Mouse (Mus musculus): ENCODE measurements around the gene Tex48.
A peak's percentile ranks its signal among the peaks of the same experiment; 100 is the strongest.

Gene Tex48

DNA sequence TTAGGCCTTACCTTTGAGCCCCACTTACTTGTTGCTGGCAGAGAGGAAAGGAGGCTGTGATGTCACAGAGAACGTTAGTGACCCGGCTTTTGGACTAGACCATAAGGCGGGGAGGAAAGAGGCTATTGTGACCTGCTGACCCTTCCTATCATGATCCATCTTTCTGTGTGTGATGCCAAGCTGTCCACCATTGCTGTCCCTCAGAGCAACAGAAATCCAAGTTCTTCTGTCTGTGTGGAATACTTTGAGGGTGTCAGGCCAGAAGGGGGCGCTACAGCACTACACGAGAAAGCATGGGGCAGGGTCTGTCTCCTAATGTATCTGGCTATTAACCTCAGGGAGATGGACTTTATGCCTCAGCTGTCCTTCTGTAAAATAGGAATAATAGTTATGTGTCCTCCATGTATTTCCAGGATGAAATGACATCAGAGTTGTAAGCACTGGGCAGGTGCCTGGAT lies at the start of gene Tex48:
TSS of gene Tex48 (minus strand) at position 51 of the 458 bp plus-strand sequence.
- Histone ChIP-seq H3K27me3 (ENCODE audit: control insufficient read depth, insufficient read depth, low read length, poor library complexity, severe bottlenecking) (no peaks in the 10 kb centered on the region), H3K36me3 (ENCODE audit: control insufficient read depth, insufficient read depth, low read length, poor library complexity, severe bottlenecking) (no peaks in the 10 kb centered on the region)
- DNase-seq (ENCODE audit: low read depth, low spot score), result peak; percentile 57

DNA sequence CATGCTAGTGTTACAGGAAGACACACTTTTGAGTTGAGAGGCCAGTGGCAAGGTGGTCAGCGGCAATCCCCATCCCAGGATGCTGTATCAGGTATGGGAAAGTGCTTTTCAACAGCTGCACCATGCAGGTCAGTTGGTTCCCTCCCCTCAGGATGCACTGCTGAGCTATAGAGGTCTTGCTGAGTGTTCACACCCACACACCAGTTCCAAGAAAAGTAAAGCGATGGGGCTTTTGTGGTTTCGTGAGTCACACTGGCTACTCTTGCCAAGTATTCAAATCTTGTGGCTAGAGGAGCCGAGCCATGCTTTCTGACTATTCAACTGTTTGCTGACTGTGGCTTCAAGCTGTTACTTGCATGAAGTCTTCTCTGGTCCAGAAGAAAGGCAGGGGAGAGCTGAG lies 46.0 kb upstream of the Tex48 start:
- no peaks in the 10 kb centered on the region for H3K27me3 ChIP-seq (ENCODE audit: control insufficient read depth, insufficient read depth, low read length, poor library complexity, severe bottlenecking)
- peak; percentile 49 for DNase-seq (ENCODE audit: low read depth, low spot score)
- no peaks in the 10 kb centered on the region for H3K36me3 ChIP-seq (ENCODE audit: control insufficient read depth, insufficient read depth, low read length, poor library complexity, severe bottlenecking)

DNA sequence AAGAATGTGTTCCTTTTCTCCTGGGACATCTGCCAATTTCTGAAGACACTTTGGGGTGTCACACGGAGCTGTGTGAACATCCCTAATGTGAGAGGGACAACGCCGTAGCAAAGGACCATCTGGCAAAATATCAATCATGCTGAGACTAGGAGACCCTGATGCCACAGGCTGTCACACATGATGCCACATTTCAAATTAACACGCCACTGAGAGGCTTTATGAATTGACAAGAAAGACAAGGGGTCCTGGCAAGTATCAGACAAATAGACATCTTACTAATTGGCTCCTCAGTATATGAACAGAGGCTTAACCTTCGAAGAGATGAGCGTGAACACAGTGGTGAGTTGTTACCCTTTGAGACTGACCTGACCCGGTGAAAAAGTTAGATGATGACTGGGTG lies 43.5 kb upstream of the Tex48 start:
- no peak for DNase-seq (ENCODE audit: low read depth, low spot score)
- H3K36me3 ChIP-seq (ENCODE audit: control insufficient read depth, insufficient read depth, low read length, poor library complexity, severe bottlenecking), result no peaks in the 10 kb centered on the region
- H3K27me3 ChIP-seq (ENCODE audit: control insufficient read depth, insufficient read depth, low read length, poor library complexity, severe bottlenecking), result no peaks in the 10 kb centered on the region

DNA sequence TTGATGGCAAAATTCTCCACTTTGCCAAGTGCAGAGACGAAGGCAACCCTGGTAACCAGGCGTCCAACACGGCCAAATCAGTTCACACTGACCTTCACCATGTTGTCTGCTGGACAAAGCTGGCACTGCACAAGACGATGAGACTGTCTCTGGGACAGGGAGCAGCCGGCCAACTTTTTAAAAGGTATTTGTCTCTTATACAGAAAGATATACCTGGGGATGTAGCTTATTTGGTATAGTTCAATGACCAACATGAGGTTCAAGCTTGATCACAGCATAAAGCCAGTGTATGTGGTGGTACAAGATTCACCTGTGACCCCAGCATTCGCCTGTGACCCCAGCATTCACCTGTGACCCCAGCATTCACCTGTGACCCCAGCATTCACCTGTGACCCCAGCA lies 41.1 kb upstream of the Tex48 start, which contains the start of gene Gm11214:
TSS of gene Gm11214 (minus strand) at position 101 of the 400 bp plus-strand sequence.
- H3K27me3 ChIP-seq (ENCODE audit: control insufficient read depth, insufficient read depth, low read length, poor library complexity, severe bottlenecking), result no peaks in the 10 kb centered on the region
- H3K36me3 ChIP-seq (ENCODE audit: control insufficient read depth, insufficient read depth, low read length, poor library complexity, severe bottlenecking), result no peaks in the 10 kb centered on the region
- no peak for DNase-seq (ENCODE audit: low read depth, low spot score)

DNA sequence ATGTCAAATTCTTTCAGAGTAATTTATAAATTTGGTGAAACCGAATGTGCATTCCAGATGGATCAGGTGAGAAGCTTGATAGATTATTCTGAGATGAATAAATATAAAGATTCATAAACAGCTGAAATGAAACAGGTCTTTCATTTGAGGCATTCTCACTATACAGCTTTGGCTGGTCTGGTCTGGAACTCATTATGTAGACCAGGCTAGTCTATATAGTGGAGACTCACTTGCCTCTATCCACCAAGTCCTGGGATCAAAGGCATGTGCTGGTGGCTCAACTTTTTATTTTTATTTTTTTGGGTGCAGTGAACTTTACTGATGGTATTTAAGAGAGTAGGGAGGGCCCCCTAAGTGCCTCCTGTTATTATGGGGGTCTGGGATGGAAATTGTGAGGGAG lies 39.6 kb upstream of the Tex48 start:
- Histone ChIP-seq H3K27me3 (ENCODE audit: control insufficient read depth, insufficient read depth, low read length, poor library complexity, severe bottlenecking) (no peaks in the 10 kb centered on the region), H3K36me3 (ENCODE audit: control insufficient read depth, insufficient read depth, low read length, poor library complexity, severe bottlenecking) (no peaks in the 10 kb centered on the region)
- no peak for DNase-seq (ENCODE audit: low read depth, low spot score)

DNA sequence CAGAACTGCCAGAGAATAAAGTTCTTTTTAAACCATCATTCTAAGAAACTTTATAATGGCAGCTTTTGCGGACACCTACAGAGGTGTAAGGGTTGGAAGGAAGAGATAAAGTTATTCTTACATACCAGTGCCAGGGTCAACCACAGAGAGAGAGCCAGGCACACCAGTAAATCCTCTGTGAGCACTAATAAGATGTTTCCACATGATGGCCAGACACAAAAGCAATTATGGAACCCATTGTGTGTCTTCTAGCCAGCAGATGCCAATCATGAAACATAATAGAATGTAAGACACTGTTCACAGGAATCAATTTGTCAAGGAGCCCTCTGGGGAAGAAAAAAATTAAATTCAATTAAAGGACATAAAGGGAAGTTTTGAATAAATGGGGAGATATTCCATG lies 39.2 kb upstream of the Tex48 start:
- Histone ChIP-seq H3K36me3 (ENCODE audit: control insufficient read depth, insufficient read depth, low read length, poor library complexity, severe bottlenecking) (no peaks in the 10 kb centered on the region), H3K27me3 (ENCODE audit: control insufficient read depth, insufficient read depth, low read length, poor library complexity, severe bottlenecking) (no peaks in the 10 kb centered on the region)
- no peak for DNase-seq (ENCODE audit: low read depth, low spot score)

DNA sequence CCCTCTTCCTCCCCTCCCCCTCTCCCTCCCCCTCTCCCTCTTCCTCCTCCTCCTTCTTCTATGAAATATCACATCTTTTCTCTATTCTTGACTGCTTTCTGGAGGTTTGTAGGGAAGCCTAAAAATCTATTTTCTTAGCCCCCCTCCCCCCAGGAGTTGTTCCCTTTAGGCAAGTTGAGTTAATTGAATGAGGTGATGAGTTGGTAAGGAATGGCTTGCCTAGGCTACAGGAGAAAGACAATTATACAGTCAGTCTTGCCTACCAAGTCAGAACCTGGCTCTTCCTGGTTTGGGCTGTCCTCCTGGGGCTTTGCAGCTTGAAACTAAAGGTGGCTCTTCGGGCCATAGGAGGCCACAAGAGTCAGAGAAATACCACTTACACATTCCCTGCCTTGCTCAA lies 37.5 kb upstream of the Tex48 start:
- H3K27me3 ChIP-seq (ENCODE audit: control insufficient read depth, insufficient read depth, low read length, poor library complexity, severe bottlenecking), result no peaks in the 10 kb centered on the region
- DNase-seq (ENCODE audit: low read depth, low spot score), result peak; percentile 4
- H3K36me3 ChIP-seq (ENCODE audit: control insufficient read depth, insufficient read depth, low read length, poor library complexity, severe bottlenecking), result no peaks in the 10 kb centered on the region

DNA sequence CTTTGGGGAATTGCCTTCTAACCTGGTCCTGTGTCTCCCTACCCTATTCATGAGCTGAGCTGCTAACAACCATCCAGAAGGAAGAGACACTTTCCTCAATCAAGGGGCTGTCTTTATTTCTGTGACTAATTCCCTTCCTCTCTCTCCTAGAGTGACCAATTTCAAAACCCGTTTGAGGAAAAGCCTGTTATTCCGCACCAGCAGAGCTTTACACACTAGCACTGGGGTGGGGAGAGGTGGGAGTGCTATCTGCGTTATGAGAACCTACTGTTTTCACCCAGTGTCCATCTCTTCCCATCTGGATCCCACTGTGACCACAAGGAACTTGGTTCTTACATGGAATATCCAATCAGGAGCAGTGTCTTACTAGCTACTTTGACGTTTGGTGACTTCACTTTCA lies 36.9 kb upstream of the Tex48 start:
- peak; percentile 7 for DNase-seq (ENCODE audit: low read depth, low spot score)
- H3K36me3 ChIP-seq (ENCODE audit: control insufficient read depth, insufficient read depth, low read length, poor library complexity, severe bottlenecking), result no peaks in the 10 kb centered on the region
- H3K27me3 ChIP-seq (ENCODE audit: control insufficient read depth, insufficient read depth, low read length, poor library complexity, severe bottlenecking), result no peaks in the 10 kb centered on the region

DNA sequence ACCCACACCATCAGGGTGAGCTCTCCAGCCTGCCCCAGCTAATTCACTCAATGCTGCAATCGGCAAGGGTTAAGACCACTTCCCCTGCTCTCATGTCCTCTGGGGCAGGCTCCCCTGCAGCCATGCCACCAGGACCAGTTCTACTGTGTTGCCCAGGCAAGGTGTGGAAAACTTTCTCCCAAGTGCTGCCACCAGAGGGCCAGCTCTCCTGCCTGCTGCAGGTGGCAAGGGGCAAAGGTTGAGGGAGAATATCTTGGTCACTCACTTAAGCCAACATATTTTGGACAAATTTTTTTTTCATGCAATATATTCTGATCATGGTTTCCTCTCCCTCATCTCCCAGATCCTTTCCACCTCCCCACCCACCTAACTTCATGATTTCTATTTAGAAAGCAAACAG lies 32.2 kb upstream of the Tex48 start:
- Histone ChIP-seq H3K36me3 (ENCODE audit: control insufficient read depth, insufficient read depth, low read length, poor library complexity, severe bottlenecking) (no peaks in the 10 kb centered on the region), H3K27me3 (ENCODE audit: control insufficient read depth, insufficient read depth, low read length, poor library complexity, severe bottlenecking) (no peaks in the 10 kb centered on the region)
- no peak for DNase-seq (ENCODE audit: low read depth, low spot score)

DNA sequence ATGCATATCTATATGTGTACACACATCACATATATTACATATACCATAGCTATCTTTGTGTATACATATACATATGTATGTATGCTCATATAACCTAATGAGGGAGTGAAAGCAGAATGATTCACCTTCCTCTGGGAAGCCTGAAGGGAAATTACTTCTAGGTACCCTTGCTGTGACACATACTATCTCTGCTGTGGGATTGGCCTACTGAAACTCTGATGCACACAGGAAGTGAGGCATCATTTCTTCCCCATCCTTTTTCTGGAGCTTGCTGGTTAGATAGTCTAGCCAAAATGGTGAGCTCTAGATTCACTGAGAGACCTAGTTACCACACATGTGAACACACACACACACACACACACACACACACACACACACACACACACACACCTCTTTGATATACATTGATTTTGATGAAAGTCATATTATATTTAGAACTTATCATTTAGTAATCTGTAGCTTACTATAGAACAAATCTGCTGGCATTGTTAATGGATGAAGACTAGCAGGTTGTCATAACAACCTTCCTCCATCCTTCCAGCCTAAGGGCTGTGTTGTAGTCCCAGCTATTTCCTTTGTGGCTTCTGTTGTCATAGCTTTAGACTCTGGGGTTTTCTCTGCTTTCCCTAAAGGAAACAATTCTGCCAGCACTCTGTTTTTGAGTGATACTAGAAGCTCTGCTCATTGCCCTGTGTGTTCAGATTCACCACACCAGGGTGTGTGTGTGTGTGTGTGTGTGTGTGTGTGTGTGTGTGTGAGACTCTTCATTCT lies 21.9 kb upstream of the Tex48 start:
- H3K27me3 ChIP-seq (ENCODE audit: control insufficient read depth, insufficient read depth, low read length, poor library complexity, severe bottlenecking), result no peaks in the 10 kb centered on the region
- H3K36me3 ChIP-seq (ENCODE audit: control insufficient read depth, insufficient read depth, low read length, poor library complexity, severe bottlenecking), result no peaks in the 10 kb centered on the region
- DNase-seq (ENCODE audit: low read depth, low spot score), result no peak

DNA sequence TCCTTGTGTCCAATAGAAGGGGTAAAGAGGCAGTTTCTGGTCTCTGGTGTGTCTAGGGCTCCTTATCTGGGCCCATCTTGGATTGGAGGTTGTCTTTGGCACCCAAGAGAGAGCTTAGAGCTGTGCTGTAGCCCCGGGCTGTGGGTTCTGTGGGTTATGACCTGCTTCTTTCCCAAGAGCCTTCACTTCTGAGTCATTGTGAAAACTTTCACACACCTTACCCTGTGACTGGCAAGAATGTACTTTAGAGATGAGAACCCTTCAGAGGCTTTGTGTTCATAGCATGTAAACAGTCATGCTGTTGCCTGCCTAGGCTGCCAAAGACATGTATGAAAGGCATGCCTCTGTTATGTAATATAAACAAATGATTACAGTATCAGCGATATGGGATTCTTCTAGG lies 17.6 kb upstream of the Tex48 start:
- Histone ChIP-seq H3K27me3 (ENCODE audit: control insufficient read depth, insufficient read depth, low read length, poor library complexity, severe bottlenecking) (no peaks in the 10 kb centered on the region), H3K36me3 (ENCODE audit: control insufficient read depth, insufficient read depth, low read length, poor library complexity, severe bottlenecking) (no peaks in the 10 kb centered on the region)
- no peak for DNase-seq (ENCODE audit: low read depth, low spot score)

DNA sequence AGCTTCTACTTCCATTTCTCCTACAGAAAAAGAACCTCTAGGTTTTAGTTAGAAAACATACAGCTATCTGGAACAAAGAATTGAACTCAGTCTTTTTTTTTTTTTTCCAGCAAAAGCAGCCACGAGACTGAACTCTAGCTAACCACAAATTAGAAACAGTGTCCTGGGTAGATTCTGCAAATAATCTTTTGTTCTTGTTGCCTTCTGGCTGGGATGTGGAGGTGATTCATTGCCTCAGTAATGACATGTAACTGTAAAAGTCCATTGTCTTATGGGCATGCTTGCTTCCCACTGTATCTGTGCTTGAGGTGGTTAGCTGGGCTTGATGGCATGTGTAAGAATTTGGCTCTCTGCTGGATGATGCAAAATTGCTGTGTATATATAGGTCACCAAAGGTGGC lies 16.4 kb upstream of the Tex48 start:
- Histone ChIP-seq H3K36me3 (ENCODE audit: control insufficient read depth, insufficient read depth, low read length, poor library complexity, severe bottlenecking) (no peaks in the 10 kb centered on the region), H3K27me3 (ENCODE audit: control insufficient read depth, insufficient read depth, low read length, poor library complexity, severe bottlenecking) (no peaks in the 10 kb centered on the region)
- DNase-seq (ENCODE audit: low read depth, low spot score), result no peak

DNA sequence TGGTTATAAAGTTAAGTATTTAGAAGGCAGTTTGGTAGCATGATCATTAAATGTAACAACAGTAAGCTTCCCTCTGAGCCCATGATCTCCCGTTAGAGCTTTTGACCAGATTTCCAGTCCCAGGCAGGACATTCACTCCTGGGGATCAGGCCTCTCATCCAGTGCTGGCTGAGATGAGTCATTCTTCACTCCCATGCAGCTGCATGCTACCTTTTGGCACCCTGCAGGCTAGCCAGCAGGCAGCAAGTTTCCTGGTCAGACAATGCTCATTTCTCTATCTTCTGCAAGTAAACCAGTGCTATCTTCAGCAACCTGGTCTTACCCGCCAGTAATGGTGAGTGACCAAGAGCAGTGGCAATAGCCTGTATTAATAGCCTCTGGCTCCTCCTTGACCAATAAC lies 11.0 kb upstream of the Tex48 start:
- DNase-seq (ENCODE audit: low read depth, low spot score), result no peak
- Histone ChIP-seq H3K27me3 (ENCODE audit: control insufficient read depth, insufficient read depth, low read length, poor library complexity, severe bottlenecking) (no peaks in the 10 kb centered on the region), H3K36me3 (ENCODE audit: control insufficient read depth, insufficient read depth, low read length, poor library complexity, severe bottlenecking) (no peaks in the 10 kb centered on the region)

DNA sequence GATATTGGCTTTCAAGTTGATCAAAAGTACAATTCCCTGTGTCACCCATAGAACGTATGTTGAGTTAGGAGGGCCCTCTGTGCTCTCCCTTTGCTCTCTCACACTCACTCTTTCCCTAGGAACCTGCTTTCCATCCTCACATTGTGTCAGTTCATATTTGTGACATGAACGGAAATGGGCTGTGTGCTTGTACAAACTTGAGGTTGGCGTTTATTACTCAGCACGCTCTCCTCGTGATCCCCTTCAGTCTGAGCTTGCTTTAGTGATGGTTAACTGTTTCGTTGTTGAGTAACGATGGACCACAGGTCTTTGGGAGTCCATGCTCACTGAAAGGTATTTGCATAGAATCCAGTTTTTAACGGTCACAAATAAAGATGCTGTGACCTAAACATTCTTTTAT lies 4.9 kb upstream of the Tex48 start:
- no peak for DNase-seq (ENCODE audit: low read depth, low spot score)
- no peaks in the 10 kb centered on the region for H3K36me3 ChIP-seq (ENCODE audit: control insufficient read depth, insufficient read depth, low read length, poor library complexity, severe bottlenecking)
- H3K27me3 ChIP-seq (ENCODE audit: control insufficient read depth, insufficient read depth, low read length, poor library complexity, severe bottlenecking), result no peaks in the 10 kb centered on the region

DNA sequence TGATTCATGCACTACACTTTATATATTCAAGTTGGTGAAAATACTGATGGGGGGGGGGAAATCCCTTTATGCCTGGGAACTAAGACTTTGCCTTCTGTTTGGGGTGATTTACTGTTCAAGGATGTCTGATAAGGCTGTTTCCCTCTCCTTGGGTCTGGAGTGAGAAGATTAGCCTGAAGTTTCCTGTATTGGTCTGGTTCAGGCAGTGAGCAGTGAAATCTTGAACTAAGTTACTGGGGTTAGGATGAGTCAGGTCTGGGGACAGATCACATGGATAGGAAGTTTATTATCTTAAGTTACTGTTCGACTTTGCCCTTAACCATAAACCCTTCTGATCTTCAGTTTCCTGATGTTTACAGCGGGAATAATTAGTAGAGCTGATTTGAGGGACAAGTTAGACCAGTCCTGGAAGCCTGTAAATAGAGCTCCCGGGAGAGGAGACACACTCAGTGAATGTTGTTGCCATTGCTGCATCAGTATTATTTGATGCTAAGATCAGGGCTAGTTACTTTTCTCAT lies 3.4 kb upstream of the Tex48 start:
- no peaks in the 10 kb centered on the region for H3K36me3 ChIP-seq (ENCODE audit: control insufficient read depth, insufficient read depth, low read length, poor library complexity, severe bottlenecking)
- DNase-seq (ENCODE audit: low read depth, low spot score), result no peak
- no peaks in the 10 kb centered on the region for H3K27me3 ChIP-seq (ENCODE audit: control insufficient read depth, insufficient read depth, low read length, poor library complexity, severe bottlenecking)

DNA sequence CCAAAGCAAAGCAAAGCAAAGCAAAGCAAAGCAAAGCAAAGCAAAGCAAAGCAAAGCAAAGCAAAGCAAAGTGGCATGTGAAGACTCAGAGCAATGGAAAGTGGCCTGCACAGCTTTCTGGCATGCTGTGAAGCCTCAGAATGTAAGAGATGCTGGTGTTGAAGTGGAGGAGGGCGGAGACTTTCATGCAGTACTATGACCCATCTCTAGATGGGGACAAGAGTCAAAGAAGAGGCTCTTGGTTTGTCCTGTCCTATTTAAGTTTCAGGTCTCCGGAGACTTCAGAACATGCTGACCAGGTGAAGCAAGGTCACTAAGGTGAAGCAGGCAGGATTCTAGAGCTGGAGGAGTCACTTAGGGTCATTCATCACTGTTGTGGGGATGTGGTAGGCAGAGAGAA lies 367 bp downstream of the Tex48 start:
- H3K27me3 ChIP-seq (ENCODE audit: control insufficient read depth, insufficient read depth, low read length, poor library complexity, severe bottlenecking), result no peaks in the 10 kb centered on the region
- DNase-seq (ENCODE audit: low read depth, low spot score), result peak; percentile 6
- no peaks in the 10 kb centered on the region for H3K36me3 ChIP-seq (ENCODE audit: control insufficient read depth, insufficient read depth, low read length, poor library complexity, severe bottlenecking)
